Mouse (Mus musculus) lung, adult 2 months (tissue): ENCODE data around the gene Cadps.

Experiments used
- CTCF ChIP-seq: fragments of 200-500 bp; IDR thresholded peaks from 2 replicates; pipeline ENCODE4 v1.5.1; 2011; ENCODE audit warnings: mild to moderate bottlenecking, low read length, control low read depth; ENCODE audit not compliant: insufficient read depth
- POLR2A ChIP-seq: fragments of 200-500 bp; IDR thresholded peaks from 2 replicates; pipeline ENCODE4 v1.6.1; 2011; ENCODE audit warnings: low read depth, mild to moderate bottlenecking, control low read depth, low read length, borderline replicate concordance; ENCODE audit errors: extremely low read depth

DNA sequence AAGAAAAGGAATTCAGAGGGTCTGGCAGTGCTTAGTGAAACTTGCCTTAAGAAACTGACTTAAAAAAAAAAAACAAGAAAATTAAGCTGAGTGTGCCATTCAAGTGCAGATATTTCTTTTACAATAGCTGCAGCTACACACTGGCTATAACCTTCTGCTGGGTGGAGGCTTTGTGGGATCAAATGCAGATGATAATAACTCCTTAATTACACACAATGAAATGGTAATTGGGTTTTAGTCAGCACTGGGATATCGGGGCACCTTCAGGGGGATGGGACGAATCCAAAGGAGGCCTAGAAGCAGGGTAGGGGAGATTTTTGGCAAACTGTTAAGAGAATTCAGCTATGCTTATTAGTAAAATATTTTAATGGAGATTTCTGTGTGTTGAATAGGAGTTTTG lies 447.4 kb downstream of the Cadps start:
- TF ChIP-seq CTCF (no peak), POLR2A (no peak)
